Mouse (Mus musculus): ENCODE data around the gene Per2.

The Per2 gene

DNA sequence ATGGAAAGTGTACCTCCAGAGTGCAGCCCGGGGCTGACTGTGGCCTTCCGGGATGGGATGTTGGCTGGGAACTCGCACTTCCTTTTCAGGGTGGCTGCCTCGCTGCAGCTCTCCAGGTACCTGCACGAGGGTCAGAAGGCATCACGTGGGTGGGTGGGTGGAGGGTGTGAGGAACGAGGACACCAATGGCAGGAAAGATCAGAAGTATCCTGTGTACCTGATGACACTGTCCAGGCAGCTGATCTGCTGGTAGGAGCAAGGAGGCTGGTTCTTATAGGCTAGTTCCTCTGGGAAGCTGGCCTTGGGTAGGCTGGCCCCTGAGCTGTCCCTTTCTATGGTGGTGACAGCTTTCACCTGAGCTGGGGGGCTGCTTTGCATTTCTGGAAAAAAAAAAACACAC is 28.4 kb downstream of the Per2 start:
- no peak for DNase-seq (ENCODE audit: low spot score)

DNA sequence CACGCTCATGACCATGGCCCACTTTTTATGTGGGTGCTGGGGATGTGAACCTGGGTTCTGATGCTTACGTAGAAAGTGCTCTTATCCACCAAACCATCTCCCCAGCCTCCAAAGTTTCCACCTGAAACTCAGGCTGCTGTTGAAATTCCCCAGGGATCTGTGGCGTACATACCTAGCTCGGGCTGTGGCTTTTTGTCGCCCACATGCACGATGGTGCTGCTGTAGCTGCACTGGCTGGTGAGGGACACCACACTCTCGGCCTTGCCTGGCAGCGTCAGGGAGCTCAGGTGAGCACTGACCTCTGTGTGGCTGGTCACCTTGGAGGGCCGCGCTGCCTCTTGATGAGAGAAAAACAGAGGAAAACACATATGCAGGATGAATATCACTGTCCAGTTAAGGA is 29.9 kb downstream of the Per2 start:
- no peak for DNase-seq (ENCODE audit: low spot score)

DNA sequence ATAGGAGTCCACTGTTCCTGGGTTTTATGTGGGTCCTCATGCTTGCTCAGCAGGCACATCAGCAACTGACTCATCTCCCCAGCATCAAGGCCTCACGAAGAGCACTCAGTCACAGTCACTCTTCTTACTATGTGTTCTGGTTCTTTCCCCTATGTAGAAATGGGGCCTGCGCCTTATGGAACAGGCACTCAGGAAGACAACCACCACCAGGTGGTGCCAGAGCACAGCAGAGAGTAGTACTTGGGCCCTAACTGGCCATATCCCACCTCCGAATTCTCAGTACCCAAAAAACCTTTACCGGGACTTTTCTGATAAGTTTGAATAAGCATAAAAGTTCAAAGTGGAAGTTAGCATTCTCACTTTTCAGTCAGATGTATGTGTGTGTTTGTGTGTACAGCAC is 30.5 kb downstream of the Per2 start:
- DNase-seq (ENCODE audit: low spot score): peak; percentile 54

DNA sequence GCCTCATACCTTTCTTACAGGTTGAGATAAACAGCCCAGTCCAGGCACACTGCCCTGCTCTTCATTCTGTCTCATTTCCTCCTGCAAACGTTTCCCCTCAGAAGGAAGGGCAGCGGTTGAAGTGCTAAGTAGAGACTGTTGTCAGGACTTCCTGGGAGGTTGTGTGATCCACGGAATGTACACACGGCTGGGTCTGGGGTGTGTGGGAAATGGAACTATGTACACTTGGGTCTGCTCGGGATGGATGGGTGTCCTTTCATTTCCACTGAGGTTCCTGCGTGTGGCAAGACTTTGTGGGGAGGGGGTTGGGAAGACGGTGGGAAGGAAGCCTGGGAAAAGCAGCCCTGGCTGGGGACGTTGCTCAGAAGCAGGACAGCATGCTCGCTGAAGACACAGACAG is 32.7 kb downstream of the Per2 start:
- DNase-seq (ENCODE audit: low spot score): no peak

DNA sequence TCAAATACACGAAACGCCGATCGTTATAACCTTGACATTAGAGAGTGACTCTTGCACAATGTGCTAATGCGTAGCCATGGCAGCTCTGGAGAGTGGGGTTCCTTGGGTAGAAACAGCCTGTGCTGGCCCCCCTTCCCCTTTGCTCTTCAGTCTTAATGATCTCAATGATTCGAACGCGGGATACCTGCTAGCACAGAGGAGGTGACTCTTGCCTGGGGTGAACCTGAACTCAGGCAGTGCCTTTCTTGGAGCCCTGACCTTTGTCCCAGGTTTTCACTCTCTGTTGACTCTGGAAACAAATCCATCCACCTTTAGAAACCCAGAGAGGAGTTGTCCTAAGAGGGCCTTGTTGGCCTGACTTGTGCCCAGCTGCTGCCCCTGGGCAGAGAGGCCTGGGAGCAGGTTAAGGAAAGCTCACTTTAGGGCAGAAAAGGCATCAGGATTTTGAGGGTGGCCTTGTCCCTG is 38.5 kb downstream of the Per2 start:
- DNase-seq (ENCODE audit: low spot score): no peak

DNA sequence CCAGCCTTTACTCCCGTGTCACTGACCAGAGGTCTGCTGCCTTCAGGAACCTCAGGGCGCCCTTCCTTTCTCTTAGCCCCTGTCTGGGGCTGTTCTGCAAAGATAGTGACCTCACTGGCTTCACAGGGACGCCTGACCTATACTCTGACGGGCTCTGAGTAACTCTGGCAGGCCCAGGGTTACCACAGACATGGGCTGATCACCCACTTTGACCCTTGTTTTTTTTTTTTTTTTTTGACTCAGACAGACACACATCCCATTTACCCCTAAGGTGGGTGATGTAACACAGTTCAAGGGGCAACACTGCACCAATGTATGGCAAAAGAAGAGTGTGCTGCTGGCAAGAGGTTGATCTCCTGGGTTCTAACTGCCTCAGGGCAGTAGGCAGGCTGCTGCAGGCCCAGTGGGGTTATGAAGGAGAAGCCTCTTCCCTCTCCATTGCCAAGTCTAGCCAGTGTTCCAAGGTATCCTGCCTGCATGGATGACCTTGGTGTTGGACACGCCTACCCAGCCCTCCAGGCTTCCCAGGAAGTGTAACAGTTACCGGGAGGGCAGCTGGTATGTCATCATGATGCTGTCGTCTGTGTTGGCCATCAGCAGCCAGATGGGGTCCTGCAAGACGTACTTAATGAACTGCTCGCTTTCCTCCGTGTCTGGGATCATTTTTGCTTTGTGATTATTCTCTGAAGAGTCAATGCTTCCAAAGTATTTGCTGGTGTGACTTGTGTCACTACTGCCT is 39.1 kb downstream of the Per2 start:
- no peak for DNase-seq (ENCODE audit: low spot score)

DNA sequence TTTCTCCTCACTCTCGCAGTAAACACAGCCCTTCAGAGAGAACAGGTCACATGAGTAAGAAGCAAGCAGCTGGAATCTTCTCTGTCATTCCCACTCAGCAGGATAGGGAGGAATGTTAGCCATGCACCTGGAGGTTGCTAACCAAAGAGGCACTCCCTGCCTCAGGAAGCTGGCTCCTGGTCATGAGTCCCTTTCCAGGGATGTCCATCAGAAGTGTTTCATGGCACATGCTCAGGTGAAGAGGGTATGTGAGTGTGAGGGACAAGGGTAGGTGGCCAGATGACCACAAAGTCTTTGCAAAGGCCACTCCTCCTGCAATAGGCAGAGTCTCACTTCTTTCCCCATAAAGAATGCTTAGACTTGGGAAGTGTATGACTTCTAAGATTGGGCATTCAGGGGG is 41.1 kb downstream of the Per2 start:
- DNase-seq (ENCODE audit: low spot score): no peak

DNA sequence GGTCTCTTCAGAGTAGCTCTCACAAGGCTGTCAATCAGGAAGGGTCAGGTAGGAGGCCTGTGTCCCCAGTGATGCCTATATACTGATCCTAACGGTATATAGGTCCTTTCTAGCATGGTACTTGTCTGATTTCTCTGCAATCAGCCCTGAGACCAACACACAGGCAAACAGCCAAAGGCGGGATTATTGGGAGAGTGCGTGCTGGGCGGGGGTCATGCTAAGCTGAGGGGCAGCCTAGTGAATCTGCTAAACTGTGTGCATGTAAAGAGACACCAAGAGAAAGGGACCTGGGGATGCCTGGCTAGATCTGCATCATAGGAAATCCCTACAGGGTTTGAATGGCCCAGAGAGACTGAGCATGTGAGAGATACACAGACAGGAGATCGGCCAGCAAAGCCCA is 43.8 kb downstream of the Per2 start:
- DNase-seq (ENCODE audit: low spot score): no peak

DNA sequence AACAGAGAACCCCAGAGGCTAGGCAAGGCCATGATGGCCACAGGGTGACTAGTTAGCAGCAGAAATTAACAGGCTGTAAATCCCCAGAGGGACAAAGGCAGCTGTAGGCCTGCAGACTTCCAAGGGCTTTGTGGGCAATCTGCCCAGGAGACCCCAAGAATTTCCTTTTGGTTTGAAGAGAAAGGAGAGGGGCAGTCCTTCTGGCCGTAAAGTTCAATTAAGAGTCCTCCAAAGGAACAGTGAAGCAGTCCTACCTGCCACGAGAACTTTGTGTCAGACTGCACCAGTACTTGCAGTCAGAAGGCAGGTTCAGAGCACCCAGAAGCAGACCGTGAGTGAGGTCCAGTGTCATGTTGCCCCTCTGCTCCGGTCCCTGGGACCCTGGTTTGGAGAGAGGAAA is 44.2 kb downstream of the Per2 start:
- DNase-seq (ENCODE audit: low spot score): no peak

DNA sequence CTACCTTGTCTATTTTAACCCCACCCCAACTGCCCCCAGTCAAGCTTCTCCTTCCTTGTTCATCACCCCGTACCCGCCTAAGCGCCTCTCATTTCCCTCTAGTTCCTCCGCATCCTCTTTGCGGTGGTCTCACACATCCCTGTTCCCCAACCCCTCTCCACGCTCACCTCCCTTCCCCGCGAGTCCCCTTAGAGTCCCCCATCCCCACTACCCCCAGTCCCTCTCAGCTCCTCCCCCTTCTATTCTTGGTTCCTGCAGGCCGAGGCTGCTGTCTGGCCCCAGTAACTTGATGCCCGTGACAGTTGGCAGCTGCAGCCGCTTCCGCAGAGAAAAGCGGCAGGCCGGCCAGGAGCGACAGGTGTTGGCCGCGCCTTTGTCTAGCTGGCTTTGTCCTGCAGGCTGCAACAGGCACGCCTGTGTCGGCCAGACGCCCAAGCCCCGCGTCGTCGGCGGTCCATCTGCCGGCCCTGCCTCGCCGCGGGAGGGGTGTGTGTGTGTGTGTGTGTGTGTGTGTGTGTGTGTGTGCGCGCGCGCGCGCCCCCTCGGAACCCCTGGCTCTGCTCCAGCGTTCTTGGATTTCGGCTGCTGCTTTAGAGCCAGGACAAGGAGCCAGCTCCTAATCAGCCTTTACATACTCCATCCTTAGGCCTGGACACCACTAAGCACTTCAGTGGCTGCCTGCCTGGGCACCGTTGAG is 45.1 kb downstream of the Per2 start, which contains the start of gene Hes6:
Gene Hes6 (minus strand): TSS at position 141 of the 697 bp plus-strand sequence.
- peak; percentile 5 for DNase-seq (ENCODE audit: low spot score)

DNA sequence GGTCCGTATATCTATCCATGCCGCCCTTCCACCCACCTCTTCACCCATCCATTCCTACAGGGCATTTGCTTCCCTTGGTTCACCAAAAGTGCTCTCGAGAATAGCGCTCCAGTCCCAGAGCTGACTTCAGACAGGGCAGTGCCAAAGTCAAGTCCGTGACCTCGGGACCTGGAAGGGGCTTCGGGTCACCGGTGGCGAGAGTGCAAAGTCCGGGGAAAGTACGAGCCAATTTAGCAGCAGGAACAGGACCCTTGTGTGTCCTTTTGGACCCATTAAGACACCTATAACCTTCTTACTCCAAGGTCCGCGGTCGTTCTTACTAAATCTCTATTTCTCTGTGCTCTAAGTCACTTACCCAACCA is 45.6 kb downstream of the Per2 start:
- DNase-seq (ENCODE audit: low spot score): no peak

DNA sequence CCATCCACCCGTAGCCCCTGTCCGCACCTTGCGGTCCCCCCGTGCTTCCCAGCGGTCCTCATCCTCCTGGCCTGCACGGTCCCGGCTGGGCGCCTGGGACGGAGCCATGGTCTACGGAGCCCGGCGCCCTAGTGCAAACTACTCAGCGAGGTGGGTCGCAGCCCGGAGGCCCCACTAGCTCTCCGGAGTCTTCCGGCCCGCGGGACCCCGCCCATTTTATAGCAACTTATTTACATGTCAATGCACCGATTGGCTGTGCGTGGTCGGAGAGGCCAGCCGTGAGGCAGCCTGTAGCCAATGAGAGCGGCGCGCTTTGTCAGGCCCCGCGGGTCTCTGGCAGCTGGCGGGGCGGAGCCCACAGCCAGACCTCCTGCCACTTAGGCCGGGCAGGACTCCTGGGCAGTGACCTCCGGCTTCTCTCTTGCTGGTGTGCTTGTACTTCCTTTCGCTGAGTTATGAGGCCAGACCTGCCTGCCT is 46.1 kb downstream of the Per2 start:
- peak; percentile 76 for DNase-seq (ENCODE audit: low spot score)

DNA sequence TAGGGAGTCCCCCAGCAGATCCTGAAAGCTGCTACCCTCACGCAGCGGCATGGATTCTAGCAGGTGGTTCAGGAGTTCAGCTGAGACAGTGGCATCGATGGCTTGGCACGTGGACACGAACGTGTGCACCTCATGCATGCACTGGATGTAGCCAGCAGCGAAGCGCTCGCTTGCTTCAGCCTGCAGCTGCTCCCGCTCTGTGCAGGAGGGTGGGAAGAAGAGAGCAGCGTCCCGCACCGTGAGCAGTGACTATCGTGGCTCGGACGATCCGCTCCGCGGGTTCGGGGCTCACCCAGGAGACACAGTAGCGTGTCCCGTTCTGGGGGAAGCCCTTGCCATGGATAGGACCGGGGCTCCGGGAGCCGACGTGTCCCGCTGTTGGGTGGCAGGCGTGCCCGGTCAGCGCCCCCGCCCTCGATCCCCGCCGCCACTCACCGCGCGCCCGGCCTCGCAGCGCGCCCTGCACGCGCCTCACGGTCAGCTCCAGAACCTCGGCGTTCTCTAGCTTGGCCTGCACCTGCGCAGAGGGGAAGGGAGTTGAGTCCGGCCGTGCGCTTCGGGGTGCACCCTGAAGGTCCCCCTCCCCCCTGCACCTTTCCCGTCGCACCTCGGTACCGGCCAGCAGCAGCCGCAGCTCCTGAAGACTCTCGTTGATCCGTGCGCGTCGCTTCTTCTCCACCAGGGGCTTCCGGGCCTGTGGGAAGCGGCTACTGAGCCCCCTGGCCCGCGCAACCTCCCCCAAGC is 46.7 kb downstream of the Per2 start:
- no peak for DNase-seq (ENCODE audit: low spot score)

DNA sequence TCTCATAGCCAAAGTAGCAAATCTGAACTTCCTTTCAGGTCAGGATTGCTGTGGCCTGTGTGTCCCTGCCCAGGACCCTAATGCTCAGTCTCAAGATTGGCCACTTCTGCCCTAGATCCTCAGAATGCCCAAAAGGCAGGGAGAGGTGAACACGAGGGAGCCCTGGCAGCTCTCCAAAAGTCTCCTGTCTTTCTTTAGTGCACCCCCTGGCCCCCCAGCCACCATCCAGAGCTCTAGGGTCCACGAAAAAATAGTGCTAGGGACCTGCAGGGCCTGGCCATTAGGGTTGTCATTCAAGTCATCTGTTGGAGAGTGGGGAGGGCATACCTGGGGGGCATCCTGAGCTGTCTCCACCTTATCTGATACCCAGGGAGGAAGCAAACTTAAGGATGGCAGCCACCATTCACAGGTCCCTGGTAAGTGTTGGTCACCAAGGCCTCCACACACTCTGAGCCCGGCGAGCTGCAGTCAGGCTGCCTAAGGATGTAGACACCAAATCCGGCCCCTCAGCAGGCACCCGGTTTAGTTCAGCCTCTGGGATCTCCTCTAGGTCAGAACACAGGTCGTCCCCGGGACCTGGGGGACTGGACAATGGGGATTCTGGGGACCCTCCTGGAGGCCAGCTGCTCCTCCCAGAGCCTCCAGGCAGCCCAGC is 47.4 kb downstream of the Per2 start:
- no peak for DNase-seq (ENCODE audit: low spot score)

DNA sequence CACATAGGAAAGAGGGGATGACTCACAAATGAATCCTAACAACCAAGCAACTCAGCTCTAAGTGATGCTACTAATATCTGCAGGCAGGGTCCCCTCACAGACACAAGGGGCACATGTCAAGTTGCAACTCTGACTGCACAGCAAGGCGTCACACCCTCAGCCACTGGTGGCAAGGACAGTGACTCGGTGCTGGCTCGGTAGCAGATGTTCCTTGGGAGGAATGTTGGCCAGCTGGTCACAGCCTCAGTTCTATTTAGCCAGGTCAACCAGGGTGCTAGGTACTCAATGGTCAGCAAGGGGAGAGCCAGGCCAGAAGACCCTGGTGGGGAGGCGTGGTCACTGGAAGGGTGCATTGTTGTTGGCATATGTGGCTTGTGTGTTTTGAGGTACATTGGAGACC is 51.3 kb downstream of the Per2 start:
- no peak for DNase-seq (ENCODE audit: low spot score)

DNA sequence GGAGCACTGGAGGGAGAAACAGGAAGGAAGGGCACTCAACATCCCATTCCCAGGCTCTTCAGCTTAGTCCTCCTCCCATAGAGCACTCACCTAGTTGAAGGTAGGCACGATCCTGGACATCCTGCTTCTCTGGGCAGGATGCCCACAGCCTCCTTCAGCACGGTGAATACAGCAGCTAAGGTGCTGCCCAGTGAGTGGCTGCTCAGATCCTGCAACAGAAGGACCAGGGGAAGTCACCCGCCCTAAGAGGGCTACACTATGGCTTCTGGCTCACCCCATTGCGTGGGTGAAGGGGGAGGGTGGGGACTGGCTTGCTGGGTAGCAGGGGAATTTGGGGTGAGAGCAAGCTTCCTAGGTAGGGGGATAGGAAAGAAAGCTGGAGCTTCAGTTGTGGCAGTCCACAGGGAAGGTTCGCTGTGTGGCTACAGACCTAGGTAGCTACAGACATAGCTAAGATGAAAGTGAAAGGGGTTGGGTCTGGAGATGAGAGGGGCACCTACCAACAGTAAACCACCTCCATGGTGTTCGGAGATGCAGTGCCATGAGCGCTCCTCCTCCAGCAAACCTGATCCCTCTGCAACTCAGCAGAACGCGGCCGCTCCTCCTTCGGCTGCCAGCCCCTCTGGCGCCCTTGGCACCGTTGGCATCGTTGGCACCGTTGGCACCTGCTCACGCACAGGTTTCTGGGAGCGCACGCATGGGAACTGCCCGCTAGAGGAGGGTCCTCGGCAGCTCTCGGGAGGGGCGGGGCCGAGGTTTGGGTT is 53.5 kb downstream of the Per2 start:
- no peak for DNase-seq (ENCODE audit: low spot score)

DNA sequence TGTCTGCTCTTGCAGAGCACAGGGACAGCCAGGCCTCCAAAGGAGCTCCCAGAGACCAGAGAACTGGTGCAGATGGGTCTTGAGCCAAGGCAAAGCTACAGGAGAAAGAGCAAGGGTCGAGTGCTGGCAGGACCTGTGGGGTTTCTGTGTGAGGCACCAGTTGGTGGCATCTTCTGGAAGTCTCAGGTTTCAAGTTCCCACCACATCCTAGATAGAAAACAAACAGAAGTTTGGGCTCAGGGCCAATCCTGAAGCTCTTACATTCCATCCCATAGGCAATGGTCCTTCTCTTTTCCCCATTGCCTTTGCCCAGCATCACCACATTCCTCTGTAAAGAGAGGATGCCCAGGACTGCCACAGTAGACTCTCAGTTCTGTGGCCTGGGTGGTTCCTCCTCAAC is 54.1 kb downstream of the Per2 start:
- DNase-seq (ENCODE audit: low spot score): no peak

DNA sequence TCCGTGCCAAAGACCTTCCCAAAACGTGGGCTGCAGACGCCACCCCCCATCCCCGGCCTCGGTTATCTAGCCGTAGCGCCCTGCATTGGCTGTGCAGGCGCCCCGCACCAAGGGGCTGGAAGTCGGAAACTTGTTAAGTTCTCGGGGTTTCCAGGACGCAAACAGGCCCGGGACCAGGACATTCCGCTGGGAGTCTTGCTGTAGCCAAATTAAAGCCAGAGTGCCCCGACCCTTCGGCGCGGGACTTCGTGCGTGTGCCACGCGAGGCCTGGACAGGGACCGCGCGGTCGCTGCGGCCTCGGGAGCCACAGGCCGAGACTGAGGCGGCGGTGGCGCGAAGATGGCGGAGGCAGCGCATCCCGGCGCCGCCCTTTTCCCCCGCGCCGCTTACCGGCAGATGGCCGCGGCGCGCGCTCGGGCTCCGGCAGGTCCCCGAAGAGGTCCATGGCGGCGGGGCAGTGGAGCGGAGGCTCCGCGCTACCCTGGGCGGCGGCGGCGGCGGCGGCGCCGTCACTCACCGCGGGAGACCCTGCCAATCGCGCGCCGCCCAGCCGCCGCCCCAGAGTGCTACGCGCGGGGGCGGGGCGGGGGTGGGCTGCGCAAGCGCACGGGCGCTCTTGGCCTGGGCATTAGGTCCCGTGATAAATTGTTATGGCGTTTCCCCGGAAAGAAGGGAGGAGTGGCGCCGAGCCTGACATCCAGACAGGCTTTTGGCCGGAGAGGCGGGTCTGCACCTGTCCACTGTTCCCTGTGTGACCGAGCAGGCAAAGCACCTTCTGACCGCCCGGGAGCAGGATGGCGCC is 60.7 kb downstream of the Per2 start, which contains the start of gene Ilkap:
Gene Ilkap (minus strand): TSS at position 556 of the 803 bp plus-strand sequence.
- DNase-seq (ENCODE audit: low spot score): peak; percentile 79

DNA sequence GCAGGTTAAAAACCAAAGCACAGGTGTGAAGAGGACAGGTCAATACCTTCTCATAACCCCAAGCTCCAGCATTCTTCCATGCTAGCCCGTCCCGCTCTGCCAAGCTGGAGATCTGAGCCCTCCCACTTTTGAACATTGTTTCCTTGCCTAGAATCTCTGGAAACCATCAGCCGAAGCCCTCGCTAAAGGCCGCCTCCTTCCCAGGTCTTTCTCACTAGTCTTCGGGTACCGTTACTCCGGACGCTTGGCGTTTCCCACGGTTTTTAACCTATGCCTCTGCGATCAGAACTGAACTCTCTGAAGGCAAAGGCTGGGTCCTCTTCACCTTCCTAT is 61.2 kb downstream of the Per2 start:
- DNase-seq (ENCODE audit: low spot score): no peak

DNA sequence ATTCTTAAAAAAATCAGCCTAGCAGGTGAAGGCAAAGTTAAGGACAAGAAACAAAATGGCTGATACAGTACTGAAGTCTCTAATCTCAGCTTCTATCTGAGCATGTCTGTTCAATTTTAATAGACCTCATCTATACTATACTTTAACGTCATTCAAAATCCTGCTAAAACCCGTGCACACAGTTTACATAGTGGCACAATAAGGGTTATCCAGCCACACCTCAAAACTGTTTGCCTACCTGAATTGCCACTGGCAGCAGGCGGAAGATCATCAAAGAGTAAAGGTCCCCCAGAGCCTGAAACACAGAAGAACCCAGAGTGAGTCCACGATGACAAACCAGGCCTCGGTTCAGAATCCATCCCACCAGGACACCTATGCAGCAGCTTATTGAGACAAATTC is 68.8 kb downstream of the Per2 start:
- no peak for DNase-seq (ENCODE audit: low spot score)

DNA sequence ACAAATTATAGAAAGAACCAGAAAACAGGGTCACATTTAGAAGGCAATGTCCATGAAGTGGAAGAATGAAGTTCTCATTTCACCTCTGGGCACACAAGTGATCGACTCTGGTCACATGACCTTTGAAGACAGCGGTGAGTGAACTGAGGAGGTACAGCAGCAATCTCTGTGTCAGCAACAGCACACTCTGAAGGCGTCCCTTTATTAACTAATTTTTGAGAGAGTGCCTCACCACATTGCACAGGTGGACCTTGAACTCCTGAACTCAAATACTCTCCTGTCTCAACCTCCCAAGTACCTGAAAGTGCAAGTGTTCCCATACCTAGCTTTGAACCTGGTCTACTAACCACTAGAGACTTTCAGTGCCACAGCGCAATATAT is 78.0 kb downstream of the Per2 start:
- DNase-seq (ENCODE audit: low spot score): no peak

Measured in spleen, adult 12 weeks (tissue).